Mouse (Mus musculus) cerebellum, postnatal 25 days (tissue): ENCODE data around the gene Mrgpra4.

ENCODE experiments used
- DNase-seq, 2 experiments: peaks; one replicate each; pipeline ENCODE4 v3.0.0; 2021; ENCODE audit warnings: mixed read lengths in 2 of 2

Mrgpra4 gene

DNA sequence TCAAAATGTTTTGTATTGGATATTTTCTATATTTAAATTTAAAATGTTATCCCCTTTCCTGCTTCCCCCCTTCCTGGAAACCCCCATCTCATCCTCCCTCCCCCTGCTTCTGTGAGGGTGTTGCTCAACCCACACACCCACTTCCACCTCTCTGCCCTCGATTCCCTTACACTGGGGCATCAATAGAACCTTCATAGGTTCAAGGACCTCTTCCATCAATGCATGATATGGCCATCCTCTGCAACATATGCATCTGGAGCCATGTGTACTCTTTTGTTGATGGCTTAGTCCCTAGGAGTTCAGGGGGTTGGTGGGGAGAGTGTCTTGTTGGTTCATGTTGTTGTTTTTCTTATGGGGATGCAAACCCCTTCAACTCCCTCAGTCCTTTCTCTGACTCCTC, at the start of gene Mrgpra4:
TSS of gene Mrgpra4 (minus strand) at position 101 of the 400 bp plus-strand sequence.
- no peak for DNase-seq

DNA sequence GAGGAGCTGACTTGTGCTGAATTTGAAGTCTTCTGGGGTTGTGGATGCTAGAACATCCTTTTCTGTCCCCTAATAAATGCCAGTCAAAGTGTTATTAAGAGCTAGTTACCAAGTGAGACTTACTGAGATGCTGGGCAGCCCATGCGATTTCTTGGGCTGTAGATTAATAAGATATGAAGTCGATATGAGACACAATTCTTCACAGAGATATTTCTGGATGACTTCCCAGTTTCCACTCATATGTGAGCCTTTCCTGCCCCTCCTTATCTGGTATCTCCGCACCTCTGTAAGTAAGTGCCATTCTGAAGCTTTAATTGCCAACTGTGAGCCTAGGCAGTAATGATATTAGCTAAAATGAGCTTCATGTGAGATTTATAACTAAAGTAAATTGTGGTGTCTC, 45.6 kb upstream of the Mrgpra4 start, which contains the start of gene Mrgprx1:
TSS of gene Mrgprx1 (minus strand) at position 101 of the 400 bp plus-strand sequence.
- DNase-seq: no peak

DNA sequence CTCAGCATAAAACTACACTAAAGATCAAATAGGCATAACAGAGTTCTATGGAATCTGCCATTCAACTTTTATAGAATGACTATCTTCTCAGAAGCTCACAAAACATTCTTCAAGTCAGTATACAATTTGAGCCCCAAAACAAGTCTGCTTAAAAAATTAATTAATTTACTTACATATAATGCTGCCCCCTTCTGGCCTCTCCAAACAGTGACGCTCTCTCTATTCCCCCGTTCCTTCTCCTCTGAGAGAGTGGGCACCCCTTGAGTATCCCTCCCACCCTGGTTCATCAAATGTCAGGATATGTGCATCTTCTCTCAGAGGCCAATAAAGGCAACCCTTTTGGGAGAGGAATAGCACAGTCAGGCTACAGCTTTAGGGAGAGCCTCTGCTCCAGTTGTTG, 36.0 kb upstream of the Mrgpra4 start:
- no peak for DNase-seq

DNA sequence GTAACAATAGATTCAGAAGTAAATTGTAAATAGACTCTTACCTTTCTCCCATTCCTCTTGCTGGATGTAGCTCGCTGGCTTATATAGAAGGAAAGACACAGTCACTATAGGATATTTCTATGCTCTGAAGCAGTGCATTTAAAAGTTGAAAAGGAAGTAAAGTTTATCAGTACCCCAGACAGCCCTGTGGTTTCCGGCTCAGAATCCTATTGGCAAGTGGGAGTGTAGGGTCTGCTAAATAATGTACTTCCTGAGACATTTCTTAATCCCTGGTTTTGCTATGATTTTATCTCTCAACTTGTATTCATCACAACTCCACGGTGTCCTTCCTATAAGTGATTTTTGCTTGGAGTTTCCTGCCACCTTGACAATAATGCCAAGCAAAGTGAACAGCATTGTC, 13.8 kb upstream of the Mrgpra4 start:
- no peak for DNase-seq

DNA sequence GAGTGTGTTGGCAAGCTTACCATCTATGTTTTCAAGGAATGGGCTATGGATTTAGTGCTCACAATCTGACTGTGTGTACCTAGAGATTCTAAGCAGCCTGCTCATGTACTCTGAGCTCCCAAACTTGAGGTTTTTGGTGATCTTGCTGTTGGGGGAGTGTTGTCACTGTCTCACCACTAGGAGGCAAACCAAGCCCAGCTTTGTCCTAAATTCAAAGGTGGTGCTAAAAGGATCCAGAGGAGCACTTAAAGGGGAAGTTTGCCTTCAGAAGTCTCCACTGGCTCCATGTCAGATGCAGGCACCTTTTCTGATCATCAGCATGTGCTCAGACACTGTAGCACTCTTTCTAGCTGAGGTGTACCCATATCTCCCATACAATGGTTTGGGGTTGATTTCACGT, 4.9 kb upstream of the Mrgpra4 start:
- no peak for DNase-seq
